Mouse (Mus musculus) CH12.LX (cell line): ENCODE measurements around the gene Srbd1.

Experiments
- CTCF ChIP-seq, 2 experiments: IDR thresholded peaks in 1 of 2; conservative IDR thresholded peaks in 1 of 2; 2 replicates each; pipeline ENCODE4 v1.5.1; 2011 to 2012; ENCODE audit warnings: low read depth in 2 of 2, low read length in 2 of 2, improper control_type of control experiment in 1 of 2, inconsistent platforms in 1 of 2, mild to moderate bottlenecking in 1 of 2, moderate library complexity in 1 of 2
- EP300 ChIP-seq: IDR thresholded peaks from 2 replicates; pipeline ENCODE4 v1.6.1; 2011; ENCODE audit warnings: low read length, improper control_type of control experiment
- HCFC1 ChIP-seq: IDR thresholded peaks from 2 replicates; pipeline ENCODE4 v1.6.1; 2012; ENCODE audit warnings: low read depth, mild to moderate bottlenecking, inconsistent platforms, low read length, improper control_type of control experiment
- JUND ChIP-seq: conservative IDR thresholded peaks from 2 replicates; pipeline ENCODE4 v1.6.1; 2011; ENCODE audit warnings: low read depth, low read length, improper control_type of control experiment
- MEF2A ChIP-seq: IDR thresholded peaks from 2 replicates; pipeline ENCODE4 v1.6.1; 2014; ENCODE audit warnings: low read depth, mild to moderate bottlenecking, inconsistent platforms, low read length, improper control_type of control experiment, borderline replicate concordance
- POLR2A ChIP-seq: IDR thresholded peaks from 2 replicates; pipeline ENCODE4 v1.6.1; 2011; ENCODE audit warnings: low read depth, mild to moderate bottlenecking, improper control_type of control experiment, low read length
- RCOR1 ChIP-seq: conservative IDR thresholded peaks from 2 replicates; pipeline ENCODE4 v1.6.1; 2012; ENCODE audit warnings: low read depth, mild to moderate bottlenecking, inconsistent platforms, low read length, improper control_type of control experiment

GRCm38 (mm10) chr17:86184552-86185209, 39.7 kb upstream of the Srbd1 start:
- no peak for TF ChIP-seq POLR2A
- no peak for TF ChIP-seq CTCF (conservative IDR thresholded peaks at IDR 0.05 in 1 of 2, IDR thresholded peaks at IDR 0.05 in 1 of 2; ENCODE audit: low read depth in 2 of 2, low read length in 2 of 2)
- no peak for TF ChIP-seq EP300
- no peak for TF ChIP-seq JUND
- no peak for TF ChIP-seq HCFC1
- TF ChIP-seq RCOR1, result no peak
- no peak for TF ChIP-seq MEF2A
